Mouse (Mus musculus): ENCODE results near the gene Sycp2. TPM values are rescaled to one million over a fixed set of nuclear protein-coding genes. Genes with fewer than 3 reads are reported as not detected.

The Sycp2 gene
- polyA plus RNA-seq, 1 experiment from 2014 or later, result 0.12 TPM

GRCm38 (mm10) chr2:178426229-178426628 is 18.7 kb upstream of the Sycp2 start:
- Histone ChIP-seq H3K9me3 (no peaks in the 10 kb centered on the region), H3K36me3 (no peaks in the 10 kb centered on the region), H3K27me3 (ENCODE audit: insufficient read depth, poor library complexity, severe bottlenecking) (0 out of 2 replicates have a peak, but pooled peaks cover under 1% of the 10 kb centered on the region), H3K4me3 (no peak overlapping the region), H3K27ac (no peak overlapping the region), H3K4me1 (replicated peaks) (peaks cover 12% of the 10 kb centered on the region)
- DNase-seq (ENCODE audit: low spot score), result no peak
- 52% methylated on average over 4 of the region's 4 CpGs for WGBS

GRCm38 (mm10) chr2:178423223-178423622 is 15.7 kb upstream of the Sycp2 start:
- H3K4me3 ChIP-seq, result no peak overlapping the region
- no peaks in the 10 kb centered on the region for H3K36me3 ChIP-seq
- peak overlapping the region; percentile 35; the same call in 1 of the 2 replicates for H3K27ac ChIP-seq
- H3K4me1 ChIP-seq (replicated peaks), result peaks cover 19% of the 10 kb centered on the region
- 0 out of 2 replicates have a peak, but pooled peaks cover 3% of the 10 kb centered on the region for H3K27me3 ChIP-seq (ENCODE audit: insufficient read depth, poor library complexity, severe bottlenecking)
- no peak for DNase-seq (ENCODE audit: low spot score)
- H3K9me3 ChIP-seq, result no peaks in the 10 kb centered on the region
- 83% methylated on average over 5 of the region's 5 CpGs for WGBS

- no peaks in the 10 kb centered on the region for H3K36me3 ChIP-seq
- peaks cover 19% of the 10 kb centered on the region for H3K4me1 ChIP-seq (replicated peaks)
- H3K4me3 ChIP-seq, result no peak overlapping the region
- H3K9me3 ChIP-seq, result no peaks in the 10 kb centered on the region
- WGBS, result 46% methylated on average over 3 of the region's 3 CpGs
- DNase-seq (ENCODE audit: low spot score), result no peak
- peak overlapping the region; percentile 50; the same call in 1 of the 2 replicates for H3K27ac ChIP-seq
- 0 out of 2 replicates have a peak, but pooled peaks cover 3% of the 10 kb centered on the region for H3K27me3 ChIP-seq (ENCODE audit: insufficient read depth, poor library complexity, severe bottlenecking)
Observed at GRCm38 (mm10) chr2:178422186-178422585, 14.7 kb upstream of the Sycp2 start.

GRCm38 (mm10) chr2:178421603-178422002 is 14.1 kb upstream of the Sycp2 start:
- DNase-seq (ENCODE audit: low spot score), result no peak
- Histone ChIP-seq H3K27me3 (ENCODE audit: insufficient read depth, poor library complexity, severe bottlenecking) (0 out of 2 replicates have a peak, but pooled peaks cover 3% of the 10 kb centered on the region), H3K36me3 (no peaks in the 10 kb centered on the region), H3K4me1 (replicated peaks) (peaks cover 19% of the 10 kb centered on the region), H3K27ac (peak overlapping the region; percentile 35; the same call in 1 of the 2 replicates), H3K4me3 (no peak overlapping the region), H3K9me3 (no peaks in the 10 kb centered on the region)
- WGBS, result 49% methylated on average over 6 of the region's 6 CpGs

GRCm38 (mm10) chr2:178420576-178420975 is 13.1 kb upstream of the Sycp2 start:
- DNase-seq (ENCODE audit: low spot score), result no peak
- H3K36me3 ChIP-seq, result no peaks in the 10 kb centered on the region
- H3K4me1 ChIP-seq (replicated peaks), result peaks cover 19% of the 10 kb centered on the region
- 77% methylated on average over 9 of the region's 9 CpGs for WGBS
- H3K9me3 ChIP-seq, result no peaks in the 10 kb centered on the region
- H3K27me3 ChIP-seq (ENCODE audit: insufficient read depth, poor library complexity, severe bottlenecking), result 0 out of 2 replicates have a peak, but pooled peaks cover 8% of the 10 kb centered on the region
- H3K4me3 ChIP-seq, result no peak overlapping the region
- H3K27ac ChIP-seq, result no peak overlapping the region; the same call in 1 of the 2 replicates

- Histone ChIP-seq H3K9me3 (no peaks in the 10 kb centered on the region), H3K4me3 (no peak overlapping the region), H3K4me1 (replicated peaks) (peaks cover 35% of the 10 kb centered on the region), H3K27me3 (ENCODE audit: insufficient read depth, poor library complexity, severe bottlenecking) (peaks cover 42% of the 10 kb centered on the region), H3K36me3 (no peaks in the 10 kb centered on the region), H3K27ac (no peak overlapping the region)
- no peak for DNase-seq (ENCODE audit: low spot score)
- WGBS, result 72% methylated on average over 4 of the region's 4 CpGs
Observed at GRCm38 (mm10) chr2:178416970-178417369, 9.5 kb upstream of the Sycp2 start.

- WGBS, result 75% methylated on average over 13 of the region's 13 CpGs
- no peak for DNase-seq (ENCODE audit: low spot score)
- Histone ChIP-seq H3K27ac (no peak overlapping the region), H3K4me3 (no peak overlapping the region), H3K4me1 (replicated peaks) (peaks cover 31% of the 10 kb centered on the region), H3K36me3 (no peaks in the 10 kb centered on the region), H3K27me3 (ENCODE audit: insufficient read depth, poor library complexity, severe bottlenecking) (peaks cover 47% of the 10 kb centered on the region), H3K9me3 (no peaks in the 10 kb centered on the region)
Observed at GRCm38 (mm10) chr2:178416427-178416826, 8.9 kb upstream of the Sycp2 start.

GRCm38 (mm10) chr2:178415150-178415448 is 7.6 kb upstream of the Sycp2 start:
- 38% methylated on average over 3 of the region's 3 CpGs for WGBS
- H3K9me3 ChIP-seq, result no peaks in the 10 kb centered on the region
- H3K4me1 ChIP-seq (replicated peaks), result peaks cover 23% of the 10 kb centered on the region
- peak overlapping the region; percentile 81; the same call in 1 of the 2 replicates for H3K27ac ChIP-seq
- H3K27me3 ChIP-seq (ENCODE audit: insufficient read depth, poor library complexity, severe bottlenecking), result peaks cover 46% of the 10 kb centered on the region
- H3K36me3 ChIP-seq, result no peaks in the 10 kb centered on the region
- H3K4me3 ChIP-seq, result peak overlapping the region; percentile 77
- DNase-seq (ENCODE audit: low spot score), result no peak

GRCm38 (mm10) chr2:178414261-178415149 is 7.0 kb upstream of the Sycp2 start, which contains the start of the genes Ppp1r3d and Fam217b:
Ppp1r3d (minus strand) TSS chr2:178414472.
Fam217b (plus strand) TSS chr2:178414524.
- Histone ChIP-seq H3K4me1 (replicated peaks) (peaks cover 23% of the 10 kb centered on the region), H3K9me3 (no peaks in the 10 kb centered on the region), H3K27me3 (ENCODE audit: insufficient read depth, poor library complexity, severe bottlenecking) (peaks cover 46% of the 10 kb centered on the region), H3K4me3 (peak within 1 kb of the TSS; percentile 77), H3K27ac (peak within 1 kb of the TSS; percentile 81), H3K36me3 (no peaks in the 10 kb centered on the region)
- peak; percentile 67 for DNase-seq (ENCODE audit: low spot score)
- WGBS, result under 1% methylated on average over 73 of the region's 74 CpGs

GRCm38 (mm10) chr2:178413481-178414260 is 6.2 kb upstream of the Sycp2 start:
- Histone ChIP-seq H3K27ac (peak overlapping the region; percentile 81), H3K4me3 (peak overlapping the region; percentile 77), H3K27me3 (ENCODE audit: insufficient read depth, poor library complexity, severe bottlenecking) (peaks cover 46% of the 10 kb centered on the region), H3K36me3 (no peaks in the 10 kb centered on the region), H3K4me1 (replicated peaks) (peaks cover 23% of the 10 kb centered on the region), H3K9me3 (no peaks in the 10 kb centered on the region)
- DNase-seq (ENCODE audit: low spot score), result peak; percentile 23
- WGBS, result 18% methylated on average over 75 of the region's 75 CpGs

GRCm38 (mm10) chr2:178413081-178413480 is 5.6 kb upstream of the Sycp2 start:
- Histone ChIP-seq H3K4me1 (replicated peaks) (peaks cover 23% of the 10 kb centered on the region), H3K27me3 (ENCODE audit: insufficient read depth, poor library complexity, severe bottlenecking) (peaks cover 46% of the 10 kb centered on the region), H3K27ac (no peak overlapping the region), H3K9me3 (no peaks in the 10 kb centered on the region), H3K4me3 (peak overlapping the region; percentile 77; the same call in 1 of the 2 replicates), H3K36me3 (no peaks in the 10 kb centered on the region)
- WGBS, result 68% methylated on average over 13 of the region's 13 CpGs
- peak; percentile 25 for DNase-seq (ENCODE audit: low spot score)

- no peaks in the 10 kb centered on the region for H3K36me3 ChIP-seq
- peaks cover 46% of the 10 kb centered on the region for H3K27me3 ChIP-seq (ENCODE audit: insufficient read depth, poor library complexity, severe bottlenecking)
- H3K4me1 ChIP-seq (replicated peaks), result peaks cover 23% of the 10 kb centered on the region
- H3K9me3 ChIP-seq, result peaks cover 2% of the 10 kb centered on the region
- 72% methylated on average over 6 of the region's 6 CpGs for whole genome bisulfite sequencing
- H3K27ac ChIP-seq, result no peak overlapping the region
- DNase-seq (ENCODE audit: low spot score), result no peak
- H3K4me3 ChIP-seq, result no peak overlapping the region
Observed at GRCm38 (mm10) chr2:178412598-178412997, 5.1 kb upstream of the Sycp2 start.
